Mouse (Mus musculus) MEL (cell line): Measurements from ENCODE around the gene Mpzl1. TPM values are rescaled to one million over a fixed set of nuclear protein-coding genes. Genes with fewer than 3 reads are reported as not detected.

ENCODE experiments used
- DNase-seq: peaks from one replicate; pipeline ENCODE4 v3.0.0; 2011; ENCODE audit warnings: low read depth, low spot score
- H3K27ac ChIP-seq: 2 replicates; pipeline ENCODE4 v1.5.1; 2012; ENCODE audit warnings: low read depth, mild to moderate bottlenecking, control low read depth, low read length, moderate library complexity; ENCODE audit not compliant: control insufficient read depth
- H3K27me3 ChIP-seq, 2 experiments: fragments of 150-350 bp in 1 of 2; sonication (generic) in 1 of 2; 2 replicates each; pipeline ENCODE4 v1.6.1; 2012; ENCODE audit warnings: low read length in 2 of 2, mild to moderate bottlenecking in 2 of 2, improper control_type of control experiment in 1 of 2, moderate library complexity in 1 of 2; ENCODE audit not compliant: insufficient read depth in 2 of 2, control insufficient read depth in 1 of 2
- H3K36me3 ChIP-seq, 2 experiments: 2 replicates each; pipeline ENCODE4 v1.6.1; 2012 to 2014; ENCODE audit warnings: low read length in 2 of 2, improper control_type of control experiment in 1 of 2, inconsistent platforms in 1 of 2, mild to moderate bottlenecking in 1 of 2; ENCODE audit not compliant: insufficient read depth in 2 of 2, control insufficient read depth in 1 of 2
- H3K4me1 ChIP-seq, 2 experiments: fragments of 150-350 bp in 1 of 2; sonication (generic) in 1 of 2; 2 replicates each; pipeline ENCODE4 v1.6.1; 2012; ENCODE audit warnings: low read length in 2 of 2, improper control_type of control experiment in 1 of 2, mild to moderate bottlenecking in 1 of 2; ENCODE audit not compliant: insufficient read depth in 2 of 2, control insufficient read depth in 1 of 2
- H3K4me3 ChIP-seq, 2 experiments: fragments of 150-350 bp in 1 of 2; sonication (generic) in 1 of 2; 2 replicates each; pipeline ENCODE4 v1.5.1; 2012; ENCODE audit warnings: low read depth in 2 of 2, low read length in 2 of 2, mild to moderate bottlenecking in 2 of 2, moderate library complexity in 2 of 2, control low read depth in 1 of 2, improper control_type of control experiment in 1 of 2; ENCODE audit not compliant: control insufficient read depth in 1 of 2, insufficient read depth in 1 of 2
- H3K79me2 ChIP-seq: 2 replicates; pipeline ENCODE4 v1.6.1; 2012; ENCODE audit warnings: mild to moderate bottlenecking, low read length, moderate library complexity; ENCODE audit not compliant: control insufficient read depth, poor library complexity, insufficient read depth
- H3K9ac ChIP-seq: 2 replicates; pipeline ENCODE4 v1.6.1; 2012; ENCODE audit warnings: low read depth, mild to moderate bottlenecking, control low read depth, low read length, moderate library complexity; ENCODE audit not compliant: control insufficient read depth, poor library complexity, severe bottlenecking
- H3K9me3 ChIP-seq: fragments of 150-350 bp; sonication (generic); replicated peaks from 2 replicates; pipeline ENCODE4 v1.6.1; 2012; ENCODE audit warnings: mild to moderate bottlenecking, low read length, improper control_type of control experiment, moderate library complexity; ENCODE audit not compliant: insufficient read depth
- BHLHE40 ChIP-seq: IDR thresholded peaks from 2 replicates; pipeline ENCODE4 v1.6.1; 2012; ENCODE audit warnings: low read depth, mild to moderate bottlenecking, inconsistent platforms, low read length, improper control_type of control experiment, borderline replicate concordance
- CHD2 ChIP-seq: IDR thresholded peaks from 2 replicates; pipeline ENCODE4 v1.6.1; 2011; ENCODE audit warnings: low read length, improper control_type of control experiment
- ETS1 ChIP-seq: IDR thresholded peaks from 2 replicates; pipeline ENCODE4 v1.6.1; 2012; ENCODE audit warnings: low read depth, mild to moderate bottlenecking, inconsistent platforms, low read length, improper control_type of control experiment, moderate library complexity
- GABPA ChIP-seq: IDR thresholded peaks from 2 replicates; pipeline ENCODE4 v1.6.1; 2012; ENCODE audit warnings: low read depth, mild to moderate bottlenecking, inconsistent platforms, low read length, improper control_type of control experiment, moderate library complexity
- GATA1 ChIP-seq: IDR thresholded peaks from 2 replicates; pipeline ENCODE4 v1.6.1; 2011; ENCODE audit warnings: low read depth, low read length, improper control_type of control experiment
- HCFC1 ChIP-seq: IDR thresholded peaks from 2 replicates; pipeline ENCODE4 v1.6.1; 2012; ENCODE audit warnings: low read depth, mild to moderate bottlenecking, inconsistent platforms, low read length, improper control_type of control experiment, moderate library complexity
- MAX ChIP-seq: IDR thresholded peaks from 2 replicates; pipeline ENCODE4 v1.6.1; 2011; ENCODE audit warnings: low read length, improper control_type of control experiment
- MAZ ChIP-seq: IDR thresholded peaks from 2 replicates; pipeline ENCODE4 v1.6.1; 2012; ENCODE audit warnings: low read depth, mild to moderate bottlenecking, inconsistent platforms, low read length, improper control_type of control experiment
- MYB ChIP-seq: IDR thresholded peaks from 2 replicates; pipeline ENCODE4 v1.6.1; 2011; ENCODE audit warnings: mild to moderate bottlenecking, low read depth, low read length, improper control_type of control experiment
- MYC ChIP-seq: IDR thresholded peaks from 2 replicates; pipeline ENCODE4 v1.6.1; 2011; ENCODE audit warnings: low read depth, mild to moderate bottlenecking, low read length, improper control_type of control experiment, moderate library complexity
- NELFE ChIP-seq: IDR thresholded peaks from 2 replicates; pipeline ENCODE4 v1.6.1; 2011; ENCODE audit warnings: low read depth, low read length, improper control_type of control experiment
- NRF1 ChIP-seq: IDR thresholded peaks from 2 replicates; pipeline ENCODE4 v1.6.1; 2014; ENCODE audit warnings: low read depth, mild to moderate bottlenecking, inconsistent platforms, low read length, improper control_type of control experiment, moderate library complexity; ENCODE audit not compliant: poor library complexity, insufficient read depth, severe bottlenecking
- POLR2AphosphoS2 ChIP-seq: IDR thresholded peaks from 2 replicates; pipeline ENCODE4 v1.6.1; 2011; ENCODE audit warnings: low read length, improper control_type of control experiment
- RAD21 ChIP-seq: IDR thresholded peaks from 2 replicates; pipeline ENCODE4 v1.6.1; 2011; ENCODE audit warnings: mild to moderate bottlenecking, low read depth, low read length, improper control_type of control experiment
- SIN3A ChIP-seq: IDR thresholded peaks from 2 replicates; pipeline ENCODE4 v1.6.1; 2012; ENCODE audit warnings: low read length, improper control_type of control experiment, inconsistent platforms
- SMC3 ChIP-seq: IDR thresholded peaks from 2 replicates; pipeline ENCODE4 v1.6.1; 2011; ENCODE audit warnings: low read depth, low read length, improper control_type of control experiment
- TAL1 ChIP-seq: IDR thresholded peaks from 2 replicates; pipeline ENCODE4 v1.6.1; 2012; ENCODE audit warnings: mild to moderate bottlenecking, inconsistent platforms, low read length, moderate library complexity, mixed read lengths
- UBTF ChIP-seq: IDR thresholded peaks from 2 replicates; pipeline ENCODE4 v1.6.1; 2012; ENCODE audit warnings: low read depth, mild to moderate bottlenecking, inconsistent platforms, low read length, improper control_type of control experiment, moderate library complexity, borderline replicate concordance; ENCODE audit not compliant: insufficient read depth
- ZC3H11A ChIP-seq: IDR thresholded peaks from 2 replicates; pipeline ENCODE4 v1.6.1; 2012; ENCODE audit warnings: low read depth, mild to moderate bottlenecking, inconsistent platforms, low read length, improper control_type of control experiment
- ZMIZ1 ChIP-seq: IDR thresholded peaks from 2 replicates; pipeline ENCODE4 v1.6.1; 2012; ENCODE audit warnings: low read depth, mild to moderate bottlenecking, inconsistent platforms, low read length, improper control_type of control experiment, moderate library complexity
- ZNF384 ChIP-seq: IDR thresholded peaks from 2 replicates; pipeline ENCODE4 v1.6.1; 2012; ENCODE audit warnings: low read depth, mild to moderate bottlenecking, inconsistent platforms, low read length, improper control_type of control experiment
- polyA plus RNA-seq, 2 experiments: library from polyadenylated mRNA; stranded (reverse) in 1 of 2; unstranded in 1 of 2; fragments of >175 nt in 1 of 2; fragments of >200 nt in 1 of 2; gene quantifications; 2 replicates each; pipeline versions ENCODE4 v1.2.1 to v1.2.4; 2012; ENCODE audit warnings: low replicate concordance in 2 of 2, low read depth in 1 of 2; ENCODE audit not compliant: insufficient read length in 2 of 2, insufficient read depth in 1 of 2, missing spikeins in 1 of 2
- total RNA-seq: library from RNA; depleted of rRNA; stranded (reverse); fragments of 300-350 nt; gene quantifications from 2 replicates; pipeline ENCODE4 v1.2.3, GENCODE M21; 2012

Mpzl1 gene
- total and polyA plus RNA-seq, 3 experiments, result 3.2 to 19.8 TPM; not detected in 1

GRCm38 (mm10) chr1:165604203-165604602 lies 30.1 kb downstream of the Mpzl1 start:
- H3K9ac ChIP-seq, result no peak overlapping the region
- no peaks in the 10 kb centered on the region for H3K27me3 ChIP-seq
- no peak overlapping the region for H3K27ac ChIP-seq
- no peak for TF ChIP-seq MAX
- TF ChIP-seq CHD2, result no peak
- no peak for TF ChIP-seq RAD21
- TF ChIP-seq NELFE, result no peak
- TF ChIP-seq TAL1, result no peak
- TF ChIP-seq GATA1, result no peak
- TF ChIP-seq HCFC1, result no peak
- no peak for TF ChIP-seq MAZ
- TF ChIP-seq UBTF, result no peak
- TF ChIP-seq ZNF384, result no peak
- TF ChIP-seq SIN3A, result no peak
- no peak for TF ChIP-seq ETS1
- TF ChIP-seq SMC3, result no peak
- TF ChIP-seq MYC, result no peak
- no peak for TF ChIP-seq BHLHE40
- TF ChIP-seq NRF1, result no peak
- no peak for TF ChIP-seq GABPA
- no peaks in the 10 kb centered on the region for H3K4me1 ChIP-seq
- H3K4me3 ChIP-seq, result no peak overlapping the region
- no peaks in the 10 kb centered on the region for H3K36me3 ChIP-seq
- no peak for DNase-seq
- no peaks in the 10 kb centered on the region for H3K79me2 ChIP-seq
- H3K9me3 ChIP-seq, result no peaks in the 10 kb centered on the region

GRCm38 (mm10) chr1:165603218-165603617 lies 31.1 kb downstream of the Mpzl1 start:
- Histone ChIP-seq H3K27ac (no peak overlapping the region), H3K79me2 (no peaks in the 10 kb centered on the region)
- TF ChIP-seq ZMIZ1, result no peak
- TF ChIP-seq GATA1, result no peak
- no peak for TF ChIP-seq ZC3H11A
- no peak for TF ChIP-seq ZNF384
- TF ChIP-seq ETS1, result no peak
- no peak for TF ChIP-seq POLR2AphosphoS2
- no peak for TF ChIP-seq MYC
- TF ChIP-seq MYB, result no peak
- TF ChIP-seq GABPA, result no peak
- TF ChIP-seq MAZ, result no peak
- TF ChIP-seq, all 39 proteins: peak for 0
- Histone ChIP-seq H3K9me3 (no peaks in the 10 kb centered on the region), H3K4me1 (no peaks in the 10 kb centered on the region), H3K4me3 (no peak overlapping the region), H3K36me3 (no peaks in the 10 kb centered on the region), H3K9ac (no peak overlapping the region), H3K27me3 (no peaks in the 10 kb centered on the region)
- DNase-seq, result no peak
